Mouse (Mus musculus): ENCODE measurements around the gene Zbtb1.

GRCm38 (mm10) chr12:76324679-76325431 lies 45.2 kb upstream of the Zbtb1 start, which contains the start of gene Akap5:
- TF ChIP-seq GATA1 (IDR thresholded peaks at IDR 0.05; ENCODE audit: borderline replicate concordance, low read length) (no peak), FLI1 (IDR thresholded peaks at IDR 0.05; ENCODE audit: low read length) (no peak)

All from megakaryocyte, embryonic 14.5 days (primary cell).